Mouse (Mus musculus): ENCODE data around the gene Adcy4. TPM values are rescaled to one million over a fixed set of nuclear protein-coding genes. Genes with fewer than 3 reads are reported as not detected.

The Adcy4 gene
- polyA plus RNA-seq, 1 experiment from 2014 or later, result 1.9 TPM

DNA sequence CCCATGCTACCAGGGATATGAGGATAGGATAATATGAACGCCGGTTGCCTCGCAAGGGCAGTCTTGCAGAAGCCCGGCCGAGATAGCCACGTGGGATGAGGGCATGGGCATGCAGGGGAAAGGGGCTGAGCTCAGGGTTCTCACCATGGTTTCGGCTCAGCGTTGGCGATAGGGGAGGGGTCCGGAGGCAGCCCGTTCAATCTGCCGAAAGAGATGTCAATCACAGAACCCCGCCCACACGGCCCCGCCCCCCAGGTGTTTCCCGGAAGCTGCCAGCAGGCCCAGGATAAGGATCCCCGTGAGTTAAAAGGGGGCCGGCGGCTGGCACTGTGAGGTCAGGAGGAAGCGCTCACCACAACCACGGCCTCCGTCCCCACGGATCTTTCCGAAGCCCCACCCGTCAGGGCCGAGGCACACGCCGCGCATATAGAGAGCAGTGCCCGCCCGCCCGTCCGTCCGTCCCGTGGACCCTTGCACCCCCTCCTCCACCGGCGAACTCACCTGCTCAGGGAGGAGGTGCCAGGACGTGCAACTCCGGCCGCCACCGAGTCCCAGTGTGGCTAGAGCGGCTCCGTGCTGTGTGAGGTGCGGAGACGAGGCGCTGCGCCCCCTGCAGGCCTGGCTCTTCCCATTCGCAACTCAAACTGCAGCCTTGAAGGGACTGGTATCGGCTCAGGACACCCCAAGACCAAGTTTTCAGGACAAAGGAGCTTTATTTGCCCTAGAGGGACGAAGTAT lies 62.0 kb downstream of the Adcy4 start, which contains the start of gene Rabggta:
Gene Rabggta, minus strand, starts transcription at position 564 of the 738 bp plus-strand sequence.
- peak; percentile 96 for DNase-seq (ENCODE audit: low spot score)
- under 1% methylated on average over 50 of the region's 50 CpGs for WGBS

DNA sequence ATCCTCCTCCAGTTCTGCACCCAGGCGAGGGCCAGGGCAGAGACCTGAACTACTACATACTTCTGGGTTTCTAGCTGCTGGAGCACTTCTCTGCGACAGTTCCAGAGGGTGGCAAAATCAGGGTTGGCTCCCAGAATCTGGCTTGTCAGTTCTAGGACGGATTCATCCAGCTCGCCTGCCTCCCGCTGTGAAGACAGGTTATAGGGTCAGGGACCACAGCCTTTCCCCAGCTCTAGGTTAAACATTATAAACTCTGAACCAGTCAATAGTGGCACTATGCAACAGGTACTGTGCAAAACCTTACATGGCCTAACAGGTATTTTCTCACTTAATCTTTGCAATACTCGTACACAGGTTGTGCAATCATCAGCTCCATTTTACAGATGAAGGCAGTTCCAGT lies 62.8 kb downstream of the Adcy4 start:
- Histone ChIP-seq H3K27ac (ENCODE audit: low read depth, low read length) (no peak overlapping the region), H3K36me3 (ENCODE audit: control insufficient read depth, insufficient read depth, low read length) (peaks cover 27% of the 10 kb centered on the region), H3K9ac (ENCODE audit: low read length) (no peak overlapping the region), H3K4me1 (ENCODE audit: control insufficient read depth, insufficient read depth, low read length) (no peaks in the 10 kb centered on the region), H3K4me2 (ENCODE audit: low read length) (peak overlapping the region; percentile 75), H3K27me3 (replicated peaks; ENCODE audit: control insufficient read depth, insufficient read depth, low read length) (no peaks in the 10 kb centered on the region), H3K9me3 (replicated peaks; ENCODE audit: control insufficient read depth, low read length) (no peaks in the 10 kb centered on the region), H3K4me3 (ENCODE audit: low read depth, low read length) (peak overlapping the region; percentile 77)
- DNase-seq (ENCODE audit: low spot score), result no peak
- ATAC-seq, result no peak
- 76% methylated on average over 6 of the region's 6 CpGs for WGBS

More for the DNA sequence above, 62.0 kb downstream of the Adcy4 start, which contains the start of gene Rabggta:
- Histone ChIP-seq H3K9me3 (replicated peaks; ENCODE audit: control insufficient read depth, low read length) (no peaks in the 10 kb centered on the region), H3K4me3 (ENCODE audit: low read depth, low read length) (peak within 1 kb of the TSS; percentile 77), H3K4me2 (ENCODE audit: low read length) (peak within 1 kb of the TSS; percentile 75), H3K36me3 (ENCODE audit: control insufficient read depth, insufficient read depth, low read length) (peaks cover 22% of the 10 kb centered on the region), H3K9ac (ENCODE audit: low read length) (peak within 1 kb of the TSS; percentile 87), H3K27ac (ENCODE audit: low read depth, low read length) (peak within 1 kb of the TSS; percentile 84), H3K27me3 (replicated peaks; ENCODE audit: control insufficient read depth, insufficient read depth, low read length) (no peaks in the 10 kb centered on the region), H3K4me1 (ENCODE audit: control insufficient read depth, insufficient read depth, low read length) (no peaks in the 10 kb centered on the region)
- ATAC-seq, result peak; percentile 97

DNA sequence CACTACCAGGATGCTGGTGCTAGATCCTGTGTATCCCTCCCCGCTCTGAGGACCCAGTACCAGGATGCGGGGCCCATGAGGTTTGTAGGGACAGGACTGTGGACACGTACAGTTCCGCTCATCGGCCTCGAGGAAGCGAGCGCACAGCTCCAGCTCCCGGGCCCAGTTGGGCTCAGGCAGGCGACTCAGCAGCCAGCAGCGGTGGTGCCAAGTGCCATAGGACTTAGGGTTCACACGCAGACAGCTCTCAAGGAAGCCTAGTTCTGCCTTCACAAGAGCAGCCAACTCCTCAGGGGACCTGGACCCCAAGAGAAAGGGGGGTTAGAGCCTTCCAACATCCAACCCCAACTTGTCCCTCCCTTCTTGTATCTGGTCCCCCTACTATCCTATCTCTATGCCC lies 63.2 kb downstream of the Adcy4 start:
- Histone ChIP-seq H3K36me3 (ENCODE audit: control insufficient read depth, insufficient read depth, low read length) (peaks cover 27% of the 10 kb centered on the region), H3K4me1 (ENCODE audit: control insufficient read depth, insufficient read depth, low read length) (no peaks in the 10 kb centered on the region), H3K27me3 (replicated peaks; ENCODE audit: control insufficient read depth, insufficient read depth, low read length) (no peaks in the 10 kb centered on the region), H3K9me3 (replicated peaks; ENCODE audit: control insufficient read depth, low read length) (no peaks in the 10 kb centered on the region), H3K4me2 (ENCODE audit: low read length) (no peak overlapping the region), H3K9ac (ENCODE audit: low read length) (no peak overlapping the region), H3K27ac (ENCODE audit: low read depth, low read length) (no peak overlapping the region), H3K4me3 (ENCODE audit: low read depth, low read length) (peak overlapping the region; percentile 77; the same call in 1 of the 2 replicates)
- no peak for DNase-seq (ENCODE audit: low spot score)
- no peak for ATAC-seq
- 93% methylated on average over 12 of the region's 12 CpGs for WGBS

DNA sequence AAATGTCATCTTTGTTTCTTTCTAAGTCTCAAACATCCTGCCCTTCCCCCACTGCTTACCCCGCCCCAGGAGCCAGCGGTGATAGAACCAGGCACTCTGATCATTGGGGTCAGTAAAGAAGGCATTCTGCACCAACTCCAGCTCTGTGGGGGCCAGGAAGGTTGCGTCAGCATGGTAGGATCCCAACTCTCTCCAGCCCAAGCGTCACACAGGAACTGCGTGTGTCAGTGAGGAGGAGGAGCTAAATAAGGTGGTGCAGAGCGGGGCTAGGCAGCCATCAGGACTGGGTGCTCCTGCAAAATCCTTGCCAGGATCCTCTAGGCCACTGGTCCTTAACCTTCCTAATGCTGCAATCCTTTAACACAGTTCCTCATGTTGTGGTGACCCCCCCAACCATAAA lies 64.2 kb downstream of the Adcy4 start:
- Histone ChIP-seq H3K9ac (ENCODE audit: low read length) (no peak overlapping the region), H3K4me3 (ENCODE audit: low read depth, low read length) (no peak overlapping the region), H3K36me3 (ENCODE audit: control insufficient read depth, insufficient read depth, low read length) (peaks cover 27% of the 10 kb centered on the region), H3K4me1 (ENCODE audit: control insufficient read depth, insufficient read depth, low read length) (no peaks in the 10 kb centered on the region), H3K27ac (ENCODE audit: low read depth, low read length) (no peak overlapping the region), H3K4me2 (ENCODE audit: low read length) (no peak overlapping the region), H3K9me3 (replicated peaks; ENCODE audit: control insufficient read depth, low read length) (no peaks in the 10 kb centered on the region), H3K27me3 (replicated peaks; ENCODE audit: control insufficient read depth, insufficient read depth, low read length) (no peaks in the 10 kb centered on the region)
- no peak for ATAC-seq
- 88% methylated on average over 6 of the region's 6 CpGs for WGBS
- no peak for DNase-seq (ENCODE audit: low spot score)

Other genes with a start within 250 kb of the Adcy4 start
- gene Pck2, start 243.8 kb downstream of the Adcy4 start, polyA plus RNA-seq (2014; fragmentation: Nextera tagmentation; extraction: Ambion mirVana), result 10.7 and 11.6 TPM in 2 replicates
- gene Dcaf11, start 224.1 kb downstream of the Adcy4 start, polyA plus RNA-seq (2014; fragmentation: Nextera tagmentation; extraction: Ambion mirVana), result 130 and 137 TPM in 2 replicates
- gene A730061H03Rik, start 223.7 kb downstream of the Adcy4 start, polyA plus RNA-seq (2014; fragmentation: Nextera tagmentation; extraction: Ambion mirVana), result not detected in 2 replicates
- not detected in 2 replicates for gene Fitm1, start 208.5 kb downstream of the Adcy4 start, polyA plus RNA-seq (2014; fragmentation: Nextera tagmentation; extraction: Ambion mirVana)
- 192 and 204 TPM in 2 replicates for gene Psme1, start 206.0 kb downstream of the Adcy4 start, polyA plus RNA-seq (2014; fragmentation: Nextera tagmentation; extraction: Ambion mirVana)
- 13.9 and 17.6 TPM in 2 replicates for gene Emc9, start 198.8 kb downstream of the Adcy4 start, polyA plus RNA-seq (2014; fragmentation: Nextera tagmentation; extraction: Ambion mirVana)
- gene Psme2, start 193.0 kb downstream of the Adcy4 start, polyA plus RNA-seq (2014; fragmentation: Nextera tagmentation; extraction: Ambion mirVana), result 206 and 213 TPM in 2 replicates
- gene Rnf31, start 192.4 kb downstream of the Adcy4 start, polyA plus RNA-seq (2014; fragmentation: Nextera tagmentation; extraction: Ambion mirVana), result 11.0 and 13.0 TPM in 2 replicates
- 6.3 and 6.9 TPM in 2 replicates for gene Irf9, start 180.5 kb downstream of the Adcy4 start, polyA plus RNA-seq (2014; fragmentation: Nextera tagmentation; extraction: Ambion mirVana)
- gene Rec8, start 166.1 kb downstream of the Adcy4 start, polyA plus RNA-seq (2014; fragmentation: Nextera tagmentation; extraction: Ambion mirVana), result 6.5 and 7.0 TPM in 2 replicates
- 80.8 and 82.5 TPM in 2 replicates for gene Ipo4, start 148.1 kb downstream of the Adcy4 start, polyA plus RNA-seq (2014; fragmentation: Nextera tagmentation; extraction: Ambion mirVana)
- gene Gm49378, start 146.2 kb downstream of the Adcy4 start, polyA plus RNA-seq (2014; fragmentation: Nextera tagmentation; extraction: Ambion mirVana), result 1.8 and 3.4 TPM in 2 replicates
- gene Tm9sf1, start 140.3 kb downstream of the Adcy4 start, polyA plus RNA-seq (2014; fragmentation: Nextera tagmentation; extraction: Ambion mirVana), result 56.5 and 57.5 TPM in 2 replicates
- gene Tssk4, start 133.9 kb downstream of the Adcy4 start, polyA plus RNA-seq (2014; fragmentation: Nextera tagmentation; extraction: Ambion mirVana), result 0.17 and 0.20 TPM in 2 replicates
- 62.7 and 64.4 TPM in 2 replicates for gene Mdp1, start 123.6 kb downstream of the Adcy4 start, polyA plus RNA-seq (2014; fragmentation: Nextera tagmentation; extraction: Ambion mirVana)
- gene Gmpr2, start 112.2 kb downstream of the Adcy4 start, polyA plus RNA-seq (2014; fragmentation: Nextera tagmentation; extraction: Ambion mirVana), result 48.7 and 49.6 TPM in 2 replicates
- 622 and 707 TPM in 2 replicates for gene Nedd8, start 112.0 kb downstream of the Adcy4 start, polyA plus RNA-seq (2014; fragmentation: Nextera tagmentation; extraction: Ambion mirVana)
- 30.6 and 37.5 TPM in 2 replicates for gene Tinf2, start 102.3 kb downstream of the Adcy4 start, polyA plus RNA-seq (2014; fragmentation: Nextera tagmentation; extraction: Ambion mirVana)
- 0.10 and 0.12 TPM in 2 replicates for gene Tgm1, start 70.2 kb downstream of the Adcy4 start, polyA plus RNA-seq (2014; fragmentation: Nextera tagmentation; extraction: Ambion mirVana)
- gene Rabggta, start 61.8 kb downstream of the Adcy4 start, polyA plus RNA-seq (2014; fragmentation: Nextera tagmentation; extraction: Ambion mirVana), result 34.2 and 38.3 TPM in 2 replicates
- 83.8 and 84.4 TPM in 2 replicates for gene Dhrs1, start 38.4 kb downstream of the Adcy4 start, polyA plus RNA-seq (2014; fragmentation: Nextera tagmentation; extraction: Ambion mirVana)
- gene Nop9, start 38.4 kb downstream of the Adcy4 start, polyA plus RNA-seq (2014; fragmentation: Nextera tagmentation; extraction: Ambion mirVana), result 36.3 and 36.6 TPM in 2 replicates
- 0.14 TPM in 1 of 2 replicates, not detected in the other for gene Cideb, start 25.6 kb downstream of the Adcy4 start, polyA plus RNA-seq (2014; fragmentation: Nextera tagmentation; extraction: Ambion mirVana)
- gene Ltb4r2, start 22.7 kb downstream of the Adcy4 start, polyA plus RNA-seq (2014; fragmentation: Nextera tagmentation; extraction: Ambion mirVana), result 0.07 and 0.14 TPM in 2 replicates
- gene Ltb4r1, start 18.1 kb downstream of the Adcy4 start, polyA plus RNA-seq (2014; fragmentation: Nextera tagmentation; extraction: Ambion mirVana), result 0.28 TPM in 1 of 2 replicates, not detected in the other
- gene Ripk3, start 4.8 kb upstream of the Adcy4 start, polyA plus RNA-seq (2014; fragmentation: Nextera tagmentation; extraction: Ambion mirVana), result 2.4 and 4.1 TPM in 2 replicates
- gene Nfatc4, start 39.0 kb upstream of the Adcy4 start, polyA plus RNA-seq (2014; fragmentation: Nextera tagmentation; extraction: Ambion mirVana), result 8.3 and 9.1 TPM in 2 replicates
- gene Nynrin, start 69.9 kb upstream of the Adcy4 start, polyA plus RNA-seq (2014; fragmentation: Nextera tagmentation; extraction: Ambion mirVana), result 6.2 and 7.4 TPM in 2 replicates
- gene Cbln3, start 100.3 kb upstream of the Adcy4 start, polyA plus RNA-seq (2014; fragmentation: Nextera tagmentation; extraction: Ambion mirVana), result 0.20 and 0.27 TPM in 2 replicates
- 4.6 and 5.4 TPM in 2 replicates for gene Khnyn, start 100.9 kb upstream of the Adcy4 start, polyA plus RNA-seq (2014; fragmentation: Nextera tagmentation; extraction: Ambion mirVana)
- gene Sdr39u1, start 116.2 kb upstream of the Adcy4 start, polyA plus RNA-seq (2014; fragmentation: Nextera tagmentation; extraction: Ambion mirVana), result 99.0 and 110 TPM in 2 replicates
- 0.27 and 0.35 TPM in 2 replicates for gene Cma1, start 160.6 kb upstream of the Adcy4 start, polyA plus RNA-seq (2014; fragmentation: Nextera tagmentation; extraction: Ambion mirVana)
- not detected in 2 replicates for gene Cma2, start 166.9 kb upstream of the Adcy4 start, polyA plus RNA-seq (2014; fragmentation: Nextera tagmentation; extraction: Ambion mirVana)
- gene Mcpt1, start 233.9 kb upstream of the Adcy4 start, polyA plus RNA-seq (2014; fragmentation: Nextera tagmentation; extraction: Ambion mirVana), result not detected in 2 replicates
- not detected in 2 replicates for gene Mcpt9, start 246.4 kb upstream of the Adcy4 start, polyA plus RNA-seq (2014; fragmentation: Nextera tagmentation; extraction: Ambion mirVana)